Mouse (Mus musculus) forebrain, postnatal 0 days (tissue): ENCODE measurements around the gene Il5ra. TPM values are rescaled to one million over a fixed set of nuclear protein-coding genes. Genes with fewer than 3 reads are reported as not detected.

Experiments used
- ATAC-seq: fragments of 200-750 bp; cut with Nextera tagmentation; 2 replicates; pipeline ENCODE4 v1.8.0; 2017; ENCODE audit warnings: mild to moderate bottlenecking, moderate library complexity
- DNase-seq: peaks from one replicate; pipeline ENCODE4 v3.0.0-alpha.2; 2015
- H3K27ac ChIP-seq: fragments of 300-500 bp; sonication (generic); 2 replicates; pipeline ENCODE4 v1.5.1; 2014; ENCODE audit warnings: low read depth, mild to moderate bottlenecking, antibody characterized with exemption, low read length, moderate library complexity, mixed read lengths
- H3K27me3 ChIP-seq: fragments of 300-500 bp; sonication (generic); 2 replicates; pipeline ENCODE4 v1.6.1; 2014; ENCODE audit warnings: mild to moderate bottlenecking, low read length, mixed read lengths; ENCODE audit not compliant: insufficient read depth
- H3K36me3 ChIP-seq: fragments of 300-500 bp; sonication (generic); 2 replicates; pipeline ENCODE4 v1.6.1; 2014; ENCODE audit warnings: mild to moderate bottlenecking, moderate library complexity; ENCODE audit not compliant: insufficient read depth
- H3K4me1 ChIP-seq: fragments of 300-500 bp; sonication (generic); 2 replicates; pipeline ENCODE4 v1.6.1; 2014; ENCODE audit warnings: antibody characterized with exemption; ENCODE audit not compliant: insufficient read depth
- H3K4me2 ChIP-seq: fragments of 300-500 bp; sonication (generic); 2 replicates; pipeline ENCODE4 v1.6.1; 2014; ENCODE audit warnings: low read depth, mild to moderate bottlenecking, moderate library complexity
- H3K4me3 ChIP-seq: fragments of 300-500 bp; sonication (generic); 2 replicates; pipeline ENCODE4 v1.5.1; 2014; ENCODE audit warnings: low read depth, low read length, mixed read lengths
- H3K9ac ChIP-seq: fragments of 300-500 bp; sonication (generic); 2 replicates; pipeline ENCODE4 v1.6.1; 2014; ENCODE audit warnings: mild to moderate bottlenecking
- H3K9me3 ChIP-seq: fragments of 300-500 bp; sonication (generic); 2 replicates; pipeline ENCODE4 v1.6.1; 2016; ENCODE audit warnings: low read length
- CTCF ChIP-seq: sonication (generic); IDR thresholded peaks from 2 replicates; pipeline ENCODE4 v1.5.1; 2016; ENCODE audit warnings: antibody characterized with exemption, control low read depth, low read depth
- WGBS: fragments of 180-500 bp; shearing (Covaris S2); extraction: QIAGEN DNeasy Blood & Tissue Kit; methylation state at CpG from one replicate; pipeline ENCODE4 v1.1.7; 2014; 5-methylcytosine and 5-hydroxymethylcytosine counted together
- polyA plus RNA-seq: library from polyadenylated mRNA; unstranded; fragments of >200 nt; fragmentation: Nextera tagmentation; extraction: Ambion mirVana; gene quantifications from 2 replicates; pipeline ENCODE4 v1.2.1, GENCODE M21; 2015
- total RNA-seq: library from RNA; depleted of rRNA; stranded (reverse); fragments of >200 nt; gene quantifications from 2 replicates; pipeline ENCODE4 v1.2.3, GENCODE M21; 2014

Gene Il5ra
- total and polyA plus RNA-seq, 2 experiments from 2014 or later: 0.06 TPM; not detected in 1

DNA sequence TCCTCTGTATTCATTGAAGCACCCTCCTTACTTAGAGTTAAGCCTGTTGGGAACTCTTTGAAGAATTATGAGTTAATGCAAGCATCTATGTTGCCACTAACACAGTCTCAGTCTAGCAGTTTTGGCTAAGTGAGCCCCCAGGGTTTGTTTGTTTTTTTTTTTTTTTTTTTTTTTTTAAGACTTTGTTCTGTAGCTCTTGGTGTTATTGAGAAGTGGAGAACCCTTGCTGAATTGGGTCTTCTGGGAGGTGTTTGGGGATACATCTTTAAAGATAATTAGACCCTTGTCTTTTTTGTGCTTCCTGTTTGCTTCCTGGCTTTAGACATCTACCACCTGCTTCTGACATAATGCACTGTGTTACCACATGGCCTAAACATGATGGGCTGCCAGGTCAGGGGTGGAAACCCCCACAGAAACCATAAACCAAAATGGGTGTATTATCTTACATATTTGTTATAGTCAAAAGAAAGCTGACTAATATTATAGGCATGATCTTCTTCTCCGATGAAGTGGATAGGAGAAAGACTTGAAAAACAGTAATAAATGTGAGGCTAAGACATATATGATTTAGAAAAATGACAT, 8.5 kb downstream of the Il5ra start:
- Histone ChIP-seq H3K4me2 (no peak overlapping the region), H3K4me1 (no peaks in the 10 kb centered on the region), H3K27me3 (no peaks in the 10 kb centered on the region), H3K9me3 (no peaks in the 10 kb centered on the region), H3K27ac (no peak overlapping the region), H3K4me3 (no peak overlapping the region), H3K9ac (no peak overlapping the region), H3K36me3 (no peaks in the 10 kb centered on the region)
- ATAC-seq (no peak), DNase-seq (no peak)
- WGBS: 95% methylated on average over 1 of the region's 1 CpGs
- TF ChIP-seq CTCF: no peak

DNA sequence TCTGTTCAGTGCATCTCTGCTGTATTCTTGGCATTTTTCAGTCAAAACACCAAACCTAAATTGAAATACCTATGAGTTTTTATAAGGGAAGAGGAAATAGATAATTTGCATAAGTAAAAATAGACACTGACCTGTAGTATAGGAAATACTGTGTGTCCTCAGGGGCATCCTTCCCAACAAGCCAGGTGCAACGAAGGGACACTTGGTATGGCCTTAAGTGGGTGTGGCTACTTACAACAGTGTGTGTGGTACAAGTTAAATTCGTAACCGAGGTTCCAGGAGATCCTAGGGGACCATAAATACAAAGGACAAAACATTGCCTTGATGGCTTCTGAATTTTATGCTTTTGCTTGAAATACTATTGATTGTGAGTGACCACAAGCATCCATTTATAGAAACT, 10.6 kb downstream of the Il5ra start:
- Histone ChIP-seq H3K27me3 (no peaks in the 10 kb centered on the region), H3K36me3 (no peaks in the 10 kb centered on the region), H3K4me1 (no peaks in the 10 kb centered on the region), H3K9me3 (no peaks in the 10 kb centered on the region), H3K27ac (no peak overlapping the region), H3K4me2 (no peak overlapping the region), H3K4me3 (no peak overlapping the region), H3K9ac (no peak overlapping the region)
- 79% methylated on average over 3 of the region's 3 CpGs for WGBS
- ATAC-seq: no peak
- no peak for DNase-seq
- no peak for TF ChIP-seq CTCF

DNA sequence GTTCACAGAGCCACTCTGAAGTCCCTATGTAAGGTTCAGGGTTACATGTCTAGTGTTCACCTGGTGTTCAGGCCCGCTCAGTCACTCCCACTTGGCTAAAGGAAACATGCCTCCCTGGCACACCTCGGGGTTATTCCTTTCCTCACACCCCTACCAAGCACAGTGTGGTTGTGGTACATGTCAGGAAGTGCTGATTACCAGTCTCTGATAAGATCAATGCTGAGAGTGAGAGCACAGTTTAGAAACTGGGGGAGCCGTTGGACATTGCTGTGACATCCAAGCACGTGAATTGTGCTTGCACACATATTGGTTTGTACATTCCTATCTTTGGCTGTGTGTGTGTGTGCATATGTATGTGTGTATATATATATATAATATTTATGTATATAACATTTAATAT, 16.3 kb downstream of the Il5ra start:
- WGBS: 89% methylated on average over 4 of the region's 4 CpGs
- ATAC-seq: no peak

DNA sequence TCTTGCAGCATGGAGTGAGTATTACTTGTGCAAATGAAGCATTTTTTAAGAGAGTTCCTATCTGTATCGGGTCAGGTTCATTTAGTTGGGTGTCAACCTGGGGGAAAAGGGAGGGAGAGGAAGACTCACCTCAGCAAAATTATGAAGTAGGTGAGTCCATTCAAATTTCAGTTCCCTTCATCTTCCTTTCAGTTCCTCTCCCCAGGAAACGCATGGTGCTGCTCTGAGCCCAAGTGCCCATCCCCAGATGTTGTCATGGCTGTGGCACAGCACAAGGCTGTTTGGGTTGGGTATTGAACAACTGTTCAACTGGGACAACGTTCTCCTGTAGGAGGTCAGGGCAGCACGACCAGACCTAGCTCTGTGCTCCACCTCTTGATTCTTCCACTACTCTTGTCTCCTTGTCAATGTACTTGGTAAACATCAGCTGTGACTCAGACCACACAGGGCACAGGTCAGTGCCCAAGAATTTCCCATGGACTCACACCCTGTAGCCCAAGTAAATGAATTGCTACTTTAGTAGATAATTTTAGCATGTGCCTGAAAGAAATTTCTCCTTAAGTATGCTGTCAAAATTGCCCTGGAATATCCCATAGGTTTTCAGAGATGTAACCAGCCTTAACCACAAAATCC, 19.0 kb downstream of the Il5ra start:
- no peak overlapping the region for H3K27ac ChIP-seq
- WGBS: 85% methylated on average over 4 of the region's 4 CpGs
- no peak for DNase-seq
- no peak overlapping the region for H3K4me3 ChIP-seq
- no peak for ATAC-seq
- TF ChIP-seq CTCF: no peak
- H3K9ac ChIP-seq: no peak overlapping the region
- H3K4me2 ChIP-seq: no peak overlapping the region
- no peaks in the 10 kb centered on the region for H3K4me1 ChIP-seq
- no peaks in the 10 kb centered on the region for H3K27me3 ChIP-seq
- no peaks in the 10 kb centered on the region for H3K36me3 ChIP-seq
- H3K9me3 ChIP-seq: no peaks in the 10 kb centered on the region

More for the DNA sequence above, 16.3 kb downstream of the Il5ra start:
- H3K4me1 ChIP-seq: no peaks in the 10 kb centered on the region
- H3K27me3 ChIP-seq: no peaks in the 10 kb centered on the region
- no peak overlapping the region for H3K4me3 ChIP-seq
- no peak for DNase-seq
- no peak overlapping the region for H3K4me2 ChIP-seq
- H3K27ac ChIP-seq: no peak overlapping the region
- H3K9me3 ChIP-seq: no peaks in the 10 kb centered on the region
- TF ChIP-seq CTCF: no peak
- H3K9ac ChIP-seq: no peak overlapping the region
- no peaks in the 10 kb centered on the region for H3K36me3 ChIP-seq

DNA sequence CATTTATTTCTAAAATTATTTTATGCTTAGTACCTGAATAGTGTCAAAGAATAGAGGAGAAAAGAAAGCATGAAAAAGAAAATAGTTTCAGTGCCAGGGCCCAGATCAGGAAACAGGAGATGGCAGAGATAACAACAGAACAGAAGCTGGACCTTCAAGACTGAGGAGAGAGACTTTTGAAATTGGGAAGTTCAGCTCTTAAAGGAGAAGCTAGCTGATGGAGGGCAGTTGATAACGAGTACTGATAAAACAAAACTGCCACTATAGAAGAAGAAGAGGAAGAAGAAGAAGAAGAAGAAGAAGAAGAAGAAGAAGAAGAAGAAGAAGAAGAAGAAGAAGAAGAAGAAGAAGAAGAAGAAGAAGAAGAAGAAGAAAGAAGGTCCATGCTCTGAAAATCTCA, 21.1 kb downstream of the Il5ra start:
- Histone ChIP-seq H3K4me3 (no peak overlapping the region), H3K9ac (no peak overlapping the region), H3K27me3 (no peaks in the 10 kb centered on the region), H3K4me2 (no peak overlapping the region), H3K27ac (no peak overlapping the region), H3K9me3 (no peaks in the 10 kb centered on the region), H3K36me3 (no peaks in the 10 kb centered on the region), H3K4me1 (no peaks in the 10 kb centered on the region)
- TF ChIP-seq CTCF: no peak
- DNase-seq (no peak), ATAC-seq (no peak)
- 77% methylated on average over 1 of the region's 1 CpGs for WGBS

DNA sequence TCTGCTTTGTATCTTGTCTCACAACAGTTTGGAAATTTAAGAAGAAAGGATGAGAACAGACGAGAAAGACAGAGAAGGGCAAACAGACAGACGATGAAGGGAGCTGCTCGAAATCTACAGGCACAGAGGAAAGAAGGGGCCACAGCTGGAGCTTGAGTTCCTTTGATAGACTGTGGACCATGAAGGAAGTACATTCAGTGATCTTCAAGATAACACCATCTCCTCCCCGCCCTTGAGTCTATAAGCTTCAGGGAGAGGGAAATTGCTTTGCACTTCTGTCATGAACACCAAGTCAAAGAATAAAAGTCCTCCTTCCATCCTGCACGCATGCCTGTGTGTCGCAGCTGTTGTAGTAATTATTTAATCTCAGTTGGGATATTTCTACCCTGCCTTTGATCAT, 22.8 kb downstream of the Il5ra start:
- no peak for TF ChIP-seq CTCF
- DNase-seq (no peak), ATAC-seq (no peak)
- H3K9me3 ChIP-seq: no peaks in the 10 kb centered on the region
- no peaks in the 10 kb centered on the region for H3K27me3 ChIP-seq
- no peak overlapping the region for H3K4me3 ChIP-seq
- 83% methylated on average over 6 of the region's 6 CpGs for WGBS
- H3K4me2 ChIP-seq: no peak overlapping the region
- H3K27ac ChIP-seq: no peak overlapping the region
- H3K9ac ChIP-seq: no peak overlapping the region
- no peaks in the 10 kb centered on the region for H3K4me1 ChIP-seq
- H3K36me3 ChIP-seq: no peaks in the 10 kb centered on the region

DNA sequence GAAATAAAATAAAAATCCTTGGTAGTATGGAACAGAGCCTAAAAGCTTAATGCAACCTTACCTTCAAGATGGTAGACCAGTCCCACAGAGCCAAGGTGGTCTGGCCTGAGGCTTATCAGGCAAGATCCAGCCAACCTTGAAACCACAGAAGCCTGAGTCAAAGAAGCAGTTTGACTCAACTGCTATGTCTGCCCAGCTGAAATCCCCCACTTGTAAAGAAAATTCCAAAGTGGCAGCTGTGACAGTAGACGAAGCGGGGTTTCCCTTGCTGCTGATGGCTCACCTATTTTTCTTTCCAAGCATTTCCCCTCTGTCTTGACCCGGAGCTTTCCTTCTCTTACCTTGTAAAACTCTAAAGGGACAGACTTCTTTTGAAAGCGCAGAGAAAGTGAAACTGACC, 23.2 kb downstream of the Il5ra start:
- H3K27ac ChIP-seq: no peak overlapping the region
- no peaks in the 10 kb centered on the region for H3K27me3 ChIP-seq
- WGBS: 86% methylated on average over 4 of the region's 4 CpGs
- H3K9ac ChIP-seq: no peak overlapping the region
- no peak for ATAC-seq
- no peak overlapping the region for H3K4me3 ChIP-seq
- DNase-seq: no peak
- H3K4me1 ChIP-seq: no peaks in the 10 kb centered on the region
- TF ChIP-seq CTCF: no peak
- no peaks in the 10 kb centered on the region for H3K36me3 ChIP-seq
- H3K4me2 ChIP-seq: no peak overlapping the region
- H3K9me3 ChIP-seq: no peaks in the 10 kb centered on the region
